Mouse (Mus musculus) lung, postnatal 14 days (tissue): ENCODE data around the gene Diablo.
A peak's percentile ranks its signal among the peaks of the same experiment; 100 is the strongest.
"Not testable (repeated sequence)": the region's sequence is repeated elsewhere in the genome, so short reads cannot be mapped to it uniquely, and the experiment has no call there.

ENCODE experiments used
- DNase-seq: peaks from one replicate; pipeline ENCODE4 v3.0.0; 2021

Diablo gene

DNA sequence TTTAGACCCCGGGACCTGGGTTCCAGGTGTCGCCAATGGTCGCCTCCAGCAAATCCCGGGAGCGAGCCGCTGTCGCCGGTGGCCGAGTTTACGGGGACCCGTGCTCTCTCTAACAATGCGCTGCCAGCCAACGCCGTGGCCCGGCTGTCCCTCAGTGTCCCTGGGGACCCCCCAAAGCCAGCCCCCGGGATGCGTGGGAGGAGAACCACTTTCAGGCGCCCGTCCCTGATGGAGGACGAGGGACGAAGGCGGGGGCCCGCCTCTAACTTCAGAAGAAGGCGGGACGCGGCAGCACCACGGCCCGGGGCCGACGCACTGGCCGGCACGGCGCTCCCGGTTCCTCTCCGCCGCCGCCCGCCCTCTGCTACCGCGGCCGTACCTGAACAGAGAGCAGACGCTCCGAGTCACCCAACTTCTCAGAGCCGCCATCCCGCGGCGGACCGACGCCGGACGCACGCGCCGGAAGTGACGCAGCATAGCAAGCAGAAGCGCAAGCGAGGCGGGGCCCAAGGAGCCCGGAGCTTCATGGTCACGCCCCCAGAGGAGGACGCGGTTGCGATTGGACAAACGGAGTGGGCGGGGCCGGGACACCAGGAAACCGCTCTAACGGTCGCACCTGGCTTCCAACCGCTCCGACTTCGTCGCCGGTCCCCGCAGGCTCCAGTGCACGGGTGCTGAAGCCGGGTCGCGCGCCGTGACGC is at the start of gene Diablo:
Diablo (minus strand) TSS at position 485 of the 701 bp plus-strand sequence.
- DNase-seq, result peak; percentile 98

DNA sequence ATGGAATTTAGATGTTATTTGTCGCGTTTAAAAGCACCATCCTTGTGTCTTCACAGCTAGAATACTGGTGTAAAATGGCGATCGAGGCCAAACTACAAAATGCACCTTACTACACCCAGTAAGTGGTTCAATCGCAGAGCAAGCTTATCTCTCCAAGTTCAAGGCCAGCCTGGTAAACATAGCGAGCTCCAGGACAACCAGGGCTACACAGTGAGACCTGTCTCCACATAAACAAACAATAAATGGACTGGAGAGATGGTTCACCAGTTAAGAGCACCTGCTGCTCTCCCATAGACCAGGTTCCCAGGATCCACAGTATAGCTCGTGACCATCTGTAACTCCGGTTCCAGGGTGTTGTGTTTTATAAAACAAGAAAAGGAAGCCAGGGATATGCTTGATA is 49.4 kb upstream of the Diablo start:
- DNase-seq, result no peak

DNA sequence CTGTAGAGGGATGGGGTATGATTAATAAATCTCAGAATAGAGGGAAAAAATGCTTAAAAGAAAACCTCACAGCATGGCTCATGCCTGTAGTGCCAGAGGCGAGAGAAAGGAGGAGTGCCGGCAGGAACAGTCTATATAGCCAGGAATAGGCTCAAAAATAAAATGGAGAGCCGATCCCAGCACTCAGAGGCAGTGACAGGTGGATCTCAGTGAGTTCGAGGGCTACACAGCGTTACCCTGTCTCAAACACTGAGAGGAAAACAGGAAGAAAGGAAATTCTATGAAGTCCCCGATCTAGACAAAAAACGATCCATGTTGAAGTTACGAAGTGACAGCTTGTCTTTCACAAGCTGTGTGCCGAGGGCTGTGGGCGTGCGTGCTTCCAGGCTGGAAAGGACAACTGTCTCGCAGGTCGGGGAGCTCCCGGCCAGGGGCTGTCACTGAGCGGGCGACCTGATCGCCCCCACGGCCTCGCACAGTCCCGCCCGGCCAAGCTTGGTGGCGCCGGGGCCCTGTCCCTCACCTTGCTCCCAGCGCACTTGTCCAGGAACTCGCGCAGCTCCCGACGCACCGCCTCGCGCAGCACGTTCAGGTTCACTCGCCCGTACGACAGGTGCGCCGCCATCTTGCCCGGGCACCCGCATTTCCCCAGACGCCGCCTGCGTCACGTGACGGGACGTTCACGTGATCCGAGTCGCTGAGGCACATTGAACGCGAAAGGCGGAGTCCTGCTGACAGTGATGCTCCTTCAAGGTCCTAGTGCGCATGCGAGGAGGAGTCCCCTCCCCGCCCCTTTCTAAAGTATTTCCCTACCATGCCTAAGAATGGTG is 48.6 kb upstream of the Diablo start, which contains the start of gene Vps33a:
Vps33a (minus strand) TSS at position 682 of the 830 bp plus-strand sequence.
- DNase-seq, result peak; percentile 99

DNA sequence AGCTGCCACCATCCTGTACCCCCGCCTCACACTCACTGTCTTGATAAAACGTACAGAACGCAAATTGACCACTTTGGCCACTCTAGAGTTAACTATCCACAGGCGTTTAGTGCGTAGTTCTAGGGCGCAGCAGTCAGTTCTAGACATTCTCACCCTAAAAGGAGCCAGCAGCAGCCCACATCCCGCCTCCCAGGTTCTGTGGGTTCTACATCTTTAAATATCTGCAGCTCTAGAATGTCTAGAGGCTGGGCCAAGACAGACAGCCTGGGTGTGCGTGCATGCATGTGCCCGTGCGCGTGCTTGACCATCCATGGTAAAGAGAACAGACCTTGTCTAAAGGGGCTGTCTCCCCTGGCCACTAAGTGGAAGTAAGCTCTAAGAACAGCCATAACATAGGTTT is 37.2 kb upstream of the Diablo start:
- DNase-seq, result no peak

DNA sequence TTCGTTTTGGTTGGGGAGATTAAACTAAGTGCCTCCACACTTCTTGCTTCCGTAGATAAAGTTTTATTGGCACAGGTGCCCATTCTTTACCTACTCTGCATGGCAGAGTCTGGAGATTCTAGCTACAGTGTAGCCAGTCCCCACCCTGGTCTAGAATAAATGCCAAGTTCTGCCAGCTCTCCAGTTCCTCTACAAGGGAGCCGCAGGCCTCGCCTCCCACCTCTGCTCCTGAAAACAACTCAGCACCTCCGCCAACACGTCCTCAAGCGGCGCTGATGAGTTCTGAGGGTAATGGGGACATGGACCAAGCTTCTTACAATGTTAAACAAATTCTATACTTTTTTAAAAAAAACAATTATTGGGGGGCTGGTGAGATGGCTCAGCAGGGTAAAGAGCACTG is 35.6 kb upstream of the Diablo start:
- DNase-seq, result no peak

DNA sequence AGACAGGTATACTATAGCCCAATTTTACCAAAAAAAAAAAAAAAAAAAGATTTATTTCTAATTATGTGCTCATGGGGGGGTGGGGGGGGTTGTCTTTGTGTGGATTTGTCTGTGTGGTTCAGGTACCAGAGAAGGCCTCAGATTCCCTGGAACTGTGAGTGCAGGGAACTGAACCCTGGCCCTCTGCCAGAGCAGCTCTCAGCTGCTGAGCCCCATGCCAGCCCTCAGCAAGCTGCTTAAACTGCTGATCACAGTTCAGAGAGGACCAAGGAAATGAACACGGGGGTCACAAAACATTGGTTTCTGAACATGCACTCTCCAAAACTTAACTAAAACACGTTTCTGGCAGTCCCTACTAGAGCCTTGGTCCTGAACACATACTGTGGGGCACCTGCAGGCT is 32.5 kb upstream of the Diablo start:
- DNase-seq, result peak; percentile 12

DNA sequence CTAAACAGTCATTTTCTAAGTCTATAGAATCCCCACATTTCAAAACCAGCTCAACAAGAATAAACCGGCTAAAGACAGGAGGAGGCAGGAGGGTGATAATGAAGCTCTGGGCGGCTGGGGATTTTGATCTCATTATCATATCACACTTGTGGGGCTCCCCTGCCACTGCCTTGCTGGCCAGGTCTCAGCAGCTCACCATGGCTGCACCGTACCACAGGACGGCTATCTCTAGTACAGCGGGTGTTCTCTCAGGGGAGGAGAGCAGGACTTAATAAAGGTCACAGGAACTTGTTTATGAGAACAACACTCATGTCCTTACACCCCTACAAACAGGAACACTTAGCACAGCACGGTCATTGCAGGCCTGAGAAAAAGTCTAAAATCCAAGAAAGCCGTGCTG is 31.7 kb upstream of the Diablo start:
- DNase-seq, result no peak

DNA sequence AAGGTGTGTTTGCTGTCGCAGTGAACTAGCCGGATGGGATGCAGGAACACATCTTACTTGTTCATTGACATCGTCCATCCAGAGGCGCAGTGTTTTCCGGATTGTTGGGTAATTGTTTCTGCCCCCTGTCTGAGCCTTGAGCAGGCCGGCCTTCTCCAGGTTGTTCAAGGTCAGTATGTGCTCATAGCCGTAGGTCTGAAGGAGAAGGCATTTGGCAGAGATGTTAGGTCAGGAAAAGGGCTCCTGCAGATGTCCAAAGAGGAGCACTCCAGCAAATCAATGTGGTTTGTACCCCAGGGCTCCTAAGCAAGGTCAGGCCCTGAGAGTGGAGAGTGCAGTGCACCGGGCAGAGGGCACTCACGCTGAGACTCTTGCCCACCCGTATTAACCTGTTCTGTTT is 9.8 kb upstream of the Diablo start:
- no peak for DNase-seq

DNA sequence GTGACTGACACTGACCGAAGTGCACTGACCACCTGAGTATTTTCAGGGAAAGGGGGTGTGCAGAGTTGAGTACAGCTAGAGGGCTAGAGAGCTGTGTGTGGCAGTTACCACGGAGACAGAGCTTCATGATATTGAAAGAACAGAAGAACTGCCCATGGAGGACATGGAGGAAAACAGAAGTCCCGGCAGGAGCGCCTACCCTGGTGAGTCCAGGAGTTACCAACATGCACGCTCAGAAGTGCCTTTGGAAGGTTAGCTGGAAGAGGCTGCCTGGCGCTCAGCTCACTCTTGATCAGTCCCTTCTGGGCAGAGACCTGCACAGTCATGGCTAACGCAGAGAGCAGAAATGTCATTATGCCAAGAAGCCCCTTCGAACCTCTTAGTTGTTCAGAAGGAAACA is 6.1 kb upstream of the Diablo start:
- no peak for DNase-seq

DNA sequence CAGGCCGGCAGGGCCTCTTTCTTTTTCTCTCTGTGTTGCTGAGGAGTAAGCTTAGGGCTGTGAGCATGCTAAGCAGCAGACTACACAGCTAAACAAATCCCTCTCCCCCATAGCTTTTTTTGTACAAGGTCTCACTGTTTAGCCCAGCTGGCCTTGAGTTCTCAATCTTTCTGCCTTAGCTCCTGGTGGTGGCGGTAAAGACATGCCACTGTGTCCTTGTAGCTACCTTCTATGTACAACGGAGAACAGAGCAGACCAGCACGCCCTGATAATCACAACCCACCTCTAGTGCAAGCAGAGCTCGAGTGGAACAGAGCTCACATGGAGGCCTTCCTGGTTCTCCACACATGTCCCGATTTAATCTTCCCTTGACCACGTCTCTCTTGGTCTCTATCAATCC is 4.7 kb upstream of the Diablo start:
- no peak for DNase-seq

DNA sequence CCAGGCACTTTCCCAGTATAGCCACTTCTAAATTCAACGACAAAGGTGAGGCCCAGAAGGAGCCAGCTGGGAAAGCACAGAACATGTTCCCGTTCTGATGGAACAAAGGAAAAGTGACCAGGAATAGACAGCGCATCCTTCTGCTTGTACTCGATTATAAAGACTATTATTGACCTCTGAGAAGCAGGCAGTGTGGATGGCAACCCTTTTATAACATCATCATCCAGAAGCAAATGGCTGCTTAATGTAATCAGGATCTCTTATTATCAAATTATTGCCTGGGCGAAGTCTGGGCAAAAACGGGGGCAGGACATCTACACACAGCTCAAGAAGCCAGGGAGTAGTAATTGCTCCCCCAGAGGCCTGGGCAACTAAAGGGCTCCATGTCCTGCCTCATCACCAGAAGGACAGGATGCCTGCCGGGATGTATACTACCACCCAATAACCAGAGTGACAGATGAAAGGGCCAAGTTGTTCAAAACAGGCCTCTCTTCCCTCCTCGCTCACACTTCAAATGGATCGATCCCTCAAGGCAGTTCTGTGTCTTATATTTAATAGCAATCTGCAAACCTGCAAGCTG is 2.0 kb upstream of the Diablo start:
- no peak for DNase-seq

DNA sequence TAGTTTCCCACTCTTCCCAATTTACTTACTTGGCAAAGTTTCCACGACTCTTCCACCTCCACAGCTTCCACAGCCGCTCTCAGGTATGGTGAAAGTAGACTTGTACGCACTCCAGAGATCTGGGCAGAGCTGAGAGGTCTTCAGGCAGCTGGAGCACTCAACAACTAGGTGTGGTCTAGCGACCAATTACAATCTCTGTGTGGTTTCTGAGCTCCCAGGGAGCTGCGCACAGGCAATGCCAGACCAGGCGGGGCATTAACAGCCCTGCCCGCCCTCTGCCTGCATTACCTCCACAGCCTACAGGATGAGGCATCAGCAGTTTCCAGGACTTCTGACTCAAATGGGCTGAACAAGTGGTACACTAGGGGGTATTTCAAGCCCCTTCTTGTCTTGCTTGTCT is 1.3 kb upstream of the Diablo start, which contains the start of gene Gm49027:
Gm49027 (minus strand) TSS at position 208 of the 400 bp plus-strand sequence.
- no peak for DNase-seq

DNA sequence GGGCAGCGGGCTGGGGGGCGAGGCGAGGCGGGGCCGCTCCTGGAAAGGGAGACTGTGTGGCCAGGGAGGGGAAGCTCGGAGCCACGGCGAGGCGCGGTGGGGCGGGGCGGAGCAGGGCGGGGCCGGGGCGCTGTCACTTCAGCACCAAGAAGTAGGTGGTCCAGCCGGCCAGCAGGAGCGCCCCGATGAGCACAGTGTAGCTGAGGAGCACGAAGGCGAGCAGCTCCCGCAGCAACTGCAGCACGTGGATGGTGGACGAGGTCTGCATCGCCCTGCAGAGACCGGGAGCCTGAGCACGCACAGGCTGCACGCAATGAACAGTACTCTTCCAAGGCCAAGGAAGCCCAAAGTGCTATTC is 396 bp upstream of the Diablo start:
- no peak for DNase-seq

DNA sequence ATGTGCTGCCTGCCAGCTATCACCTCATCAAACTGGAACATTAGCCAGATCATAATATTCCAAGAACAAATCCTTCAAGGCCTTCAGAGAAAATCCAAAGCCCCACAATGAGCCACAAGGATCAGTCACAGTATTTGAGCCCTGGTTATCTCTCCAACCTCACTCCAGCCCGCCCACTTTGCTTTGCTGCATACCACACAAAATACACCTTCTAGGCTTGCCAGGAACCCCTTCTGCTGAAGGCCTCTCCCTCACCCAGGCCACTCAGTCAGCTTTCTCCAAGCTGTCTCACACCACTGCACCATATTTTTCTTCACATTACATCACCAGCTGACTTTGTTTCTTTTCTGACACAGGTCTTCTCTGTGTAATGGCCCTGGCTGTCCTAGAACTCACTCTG is 1.8 kb downstream of the Diablo start:
- no peak for DNase-seq

DNA sequence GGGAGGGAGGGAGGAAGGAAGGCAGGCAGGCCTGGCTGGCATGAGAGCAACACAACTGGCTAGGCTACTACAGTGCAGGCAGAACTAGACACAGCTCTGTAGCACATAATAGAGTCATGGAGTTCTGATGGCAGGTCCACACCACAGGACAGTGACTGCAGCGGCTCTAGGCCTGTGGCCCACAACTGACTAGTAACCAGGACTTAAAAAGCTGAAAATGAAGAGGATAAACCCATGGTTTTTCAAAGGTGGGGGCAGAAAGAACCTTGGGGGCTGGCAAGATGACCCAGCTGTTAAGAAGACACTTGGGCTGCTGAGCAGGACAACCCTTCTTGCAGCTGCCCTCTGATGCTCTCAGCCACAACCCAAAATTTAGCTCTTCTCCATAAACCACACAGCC is 2.4 kb downstream of the Diablo start:
- DNase-seq, result no peak

DNA sequence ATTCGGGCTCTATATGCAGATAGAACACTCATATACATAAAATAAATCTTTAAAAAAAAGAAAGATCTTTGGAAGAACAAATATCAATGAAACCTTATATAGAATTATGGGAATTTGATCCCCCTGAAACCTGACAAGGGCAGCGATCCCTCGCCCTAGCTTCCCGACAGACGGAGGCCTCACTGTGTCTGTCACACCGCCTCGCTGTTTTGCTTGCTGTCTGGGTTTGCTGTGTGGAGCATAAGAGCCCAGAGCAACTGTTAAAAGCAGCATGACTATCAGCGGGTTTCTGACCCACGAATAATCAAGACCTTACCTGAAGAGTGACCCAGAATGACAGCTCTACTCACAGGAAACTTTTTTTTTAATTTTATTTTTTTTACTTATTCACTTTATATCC is 3.3 kb downstream of the Diablo start:
- DNase-seq, result no peak

DNA sequence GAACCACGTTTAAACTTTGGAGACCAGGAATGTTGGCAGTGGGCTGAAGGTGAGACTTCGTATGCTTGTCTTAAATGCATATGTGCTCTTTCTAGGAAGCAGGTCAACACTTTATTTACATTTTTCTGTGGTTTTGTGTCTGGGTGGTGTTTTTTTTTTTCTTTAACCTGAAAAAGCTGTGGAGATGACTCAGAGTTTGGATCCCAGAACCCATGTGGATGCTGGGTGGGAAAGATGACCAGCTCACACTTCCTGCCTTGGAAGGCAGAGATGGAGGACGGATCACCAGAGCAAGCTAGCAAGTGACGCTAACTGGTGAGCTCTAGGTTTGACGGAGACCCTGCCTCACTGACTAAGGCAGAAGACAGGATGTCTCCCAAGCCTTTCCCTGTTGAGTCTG is 9.1 kb downstream of the Diablo start:
- DNase-seq, result no peak

DNA sequence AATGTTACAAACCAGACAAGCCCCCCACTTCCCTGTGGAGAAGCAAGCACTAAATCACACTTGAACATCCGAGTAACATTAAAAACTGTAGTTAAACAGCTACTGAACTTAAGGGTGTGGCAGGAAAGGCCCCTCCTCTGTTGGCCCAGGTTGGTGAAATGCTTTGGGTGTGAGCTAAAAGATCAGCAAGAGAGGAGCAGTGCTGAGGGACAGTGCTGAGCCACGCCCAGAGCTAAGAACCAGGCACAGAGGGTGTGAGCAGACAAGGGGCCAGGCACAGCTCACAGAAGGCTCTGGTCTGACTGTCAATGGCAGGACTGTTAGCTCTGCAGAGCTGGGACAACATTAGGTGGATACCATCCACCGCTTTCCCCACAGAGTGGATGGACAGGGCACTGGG is 11.9 kb downstream of the Diablo start:
- DNase-seq, result no peak

DNA sequence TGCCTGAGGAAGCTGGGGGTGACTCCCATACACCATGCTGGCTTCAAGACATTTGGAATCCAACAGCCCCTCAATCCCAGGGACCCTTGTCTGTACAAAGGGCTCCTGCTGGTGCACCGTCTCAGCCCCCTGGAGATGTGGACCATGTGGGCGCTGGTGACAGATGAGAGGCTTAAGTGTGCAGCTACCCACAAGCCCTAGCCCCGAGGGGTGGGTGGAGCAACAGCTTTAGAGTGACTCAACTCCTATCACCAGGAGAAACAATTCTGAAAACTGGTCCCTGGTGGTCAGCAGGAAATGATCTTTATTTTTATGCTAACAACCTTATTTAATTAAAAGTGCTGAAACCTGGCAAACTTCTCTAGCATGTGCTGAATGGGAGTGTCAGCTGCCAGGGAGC is 12.6 kb downstream of the Diablo start:
- not testable (repeated sequence) for DNase-seq

DNA sequence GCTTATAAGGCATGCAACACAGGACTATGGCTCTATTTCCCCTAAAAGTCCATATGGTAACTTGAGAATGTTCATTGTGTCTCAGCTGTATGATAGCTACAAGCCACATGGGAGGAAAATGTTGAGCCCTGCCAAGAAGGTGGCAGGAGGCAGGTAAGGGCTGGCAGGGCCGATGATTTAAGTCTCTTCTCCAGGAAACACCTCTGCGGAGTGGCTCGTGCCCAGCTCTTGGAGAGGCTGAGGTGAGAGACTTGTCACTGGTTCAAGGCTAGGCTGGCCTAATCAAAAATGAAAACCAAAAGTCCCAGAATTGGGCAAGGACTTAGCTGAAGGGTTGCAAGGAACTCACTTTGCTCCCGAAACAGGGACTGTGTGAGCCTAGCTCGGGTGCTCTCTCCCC is 13.8 kb downstream of the Diablo start, which contains the start of gene B3gnt4:
B3gnt4 (plus strand) TSS at position 301 of the 400 bp plus-strand sequence.
- no peak for DNase-seq

DNA sequence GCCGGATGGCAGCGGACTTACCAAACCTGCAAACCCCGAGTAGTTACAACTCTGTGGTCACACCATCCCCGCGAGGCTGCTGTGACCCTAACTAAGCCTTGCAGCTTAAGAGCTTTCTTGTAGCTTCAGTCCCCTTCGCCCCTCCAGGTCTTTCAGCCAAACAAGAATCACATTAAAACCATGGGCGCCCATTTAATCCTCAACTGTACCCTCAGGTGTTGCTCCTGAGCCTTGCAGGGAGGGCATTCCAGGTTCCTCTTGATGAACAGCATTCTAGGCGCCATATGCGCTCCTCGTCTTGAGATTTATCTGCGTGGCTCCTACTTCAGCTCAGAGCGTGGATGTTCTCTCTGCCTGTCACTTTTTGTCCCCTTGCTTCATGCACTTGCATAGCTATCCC is 15.1 kb downstream of the Diablo start:
- DNase-seq, result no peak

DNA sequence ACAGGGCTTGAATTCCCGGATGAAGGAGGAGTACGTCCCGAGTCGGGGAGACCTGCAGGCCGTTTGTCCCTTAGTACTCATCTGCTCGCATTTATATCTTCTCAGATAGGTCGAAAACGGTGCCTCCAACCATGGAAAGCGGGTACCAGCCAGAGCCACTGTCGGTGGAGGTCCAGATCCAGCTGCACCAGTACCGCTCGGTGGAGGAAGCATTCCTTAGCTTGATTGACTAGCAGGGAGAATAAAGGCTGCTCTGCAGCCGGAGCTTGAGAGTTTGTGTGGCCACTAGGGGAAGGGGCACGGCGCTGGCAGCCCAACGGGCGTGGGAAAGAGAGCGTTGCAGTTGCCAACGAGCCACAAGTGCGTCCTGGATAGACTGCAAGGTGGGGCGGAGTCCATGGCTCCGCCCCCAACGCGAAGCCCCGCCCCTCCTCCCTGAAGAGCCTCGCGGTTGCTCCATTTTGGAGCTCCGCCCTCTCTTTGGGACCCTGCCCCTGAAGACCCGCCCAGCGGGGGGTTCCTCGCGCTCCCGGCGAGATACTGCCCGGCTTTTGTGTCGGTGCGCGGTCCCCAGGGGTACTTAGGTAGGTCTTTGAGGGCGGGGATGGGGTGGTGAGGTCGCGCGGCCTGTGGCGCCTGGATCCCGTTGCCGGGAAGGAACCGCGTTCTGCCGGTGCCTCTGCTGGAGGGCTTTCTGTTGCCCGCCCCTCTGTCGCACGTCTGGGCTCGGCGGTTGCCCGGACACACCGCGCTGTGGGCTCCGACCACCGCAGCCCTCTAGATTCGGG is 15.8 kb downstream of the Diablo start:
- DNase-seq, result peak; percentile 84

DNA sequence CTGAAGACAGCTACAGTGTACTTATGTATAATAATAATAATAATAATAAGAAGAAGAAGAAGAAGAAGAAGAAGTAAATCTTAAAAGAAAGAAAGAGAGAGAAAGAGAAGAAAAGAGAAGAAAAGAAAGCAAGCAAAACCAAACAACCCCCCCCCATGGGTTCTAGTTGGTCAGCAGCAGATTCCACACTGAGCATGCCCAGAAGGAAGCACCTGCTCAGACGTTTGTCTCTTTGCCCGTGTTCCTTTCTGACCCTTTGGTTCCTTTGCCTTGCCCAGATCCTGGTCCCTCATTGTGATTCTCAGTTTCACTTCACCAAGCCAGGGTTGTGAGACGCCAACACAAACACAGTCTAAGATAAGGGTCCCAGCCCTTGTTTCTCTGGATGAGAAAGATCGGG is 22.0 kb downstream of the Diablo start:
- DNase-seq, result no peak
